Mouse (Mus musculus): ENCODE data around the gene Hist2h2ab.
"Not testable (repeated sequence)": the region's sequence is repeated elsewhere in the genome, so short reads cannot be mapped to it uniquely, and the experiment has no call there.

Hist2h2ab gene

GRCm38 (mm10) chr3:96237904-96238511 is 18.3 kb downstream of the Hist2h2ab start:
- DNase-seq (ENCODE audit: extremely low spot score) = no peak

- DNase-seq (ENCODE audit: extremely low spot score) = not testable (repeated sequence)
Measured at GRCm38 (mm10) chr3:96238954-96239793, 19.5 kb downstream of the Hist2h2ab start, which contains the start of gene Hist2h3c2. Gene Hist2h3c2, minus strand, starts transcription at chr3:96239127.

GRCm38 (mm10) chr3:96239949-96240798 is 20.5 kb downstream of the Hist2h2ab start, which contains the start of gene Hist2h2aa2:
Gene Hist2h2aa2, minus strand, starts transcription at chr3:96240276.
- DNase-seq (ENCODE audit: extremely low spot score) = peak; percentile 75

- no peak for DNase-seq (ENCODE audit: extremely low spot score)
Measured at GRCm38 (mm10) chr3:96240799-96241197, 21.1 kb downstream of the Hist2h2ab start.

- no peak for DNase-seq (ENCODE audit: extremely low spot score)
Measured at GRCm38 (mm10) chr3:96243921-96244572, 24.4 kb downstream of the Hist2h2ab start.

- DNase-seq (ENCODE audit: extremely low spot score) = peak; percentile 85
Measured at GRCm38 (mm10) chr3:96245003-96245886, 25.6 kb downstream of the Hist2h2ab start, which contains the start of gene Hist2h2aa1. Gene Hist2h2aa1, plus strand, starts transcription at chr3:96245497.

GRCm38 (mm10) chr3:96246018-96246417 is 26.4 kb downstream of the Hist2h2ab start:
- not testable (repeated sequence) for DNase-seq (ENCODE audit: extremely low spot score)

- not testable (repeated sequence) for DNase-seq (ENCODE audit: extremely low spot score)
Measured at GRCm38 (mm10) chr3:96246427-96246856, 26.8 kb downstream of the Hist2h2ab start, which contains the start of gene Hist2h3c1. Gene Hist2h3c1, plus strand, starts transcription at chr3:96246685.

- DNase-seq (ENCODE audit: extremely low spot score) = peak; percentile 61
Measured at GRCm38 (mm10) chr3:96247356-96248140, 27.9 kb downstream of the Hist2h2ab start.

- DNase-seq (ENCODE audit: extremely low spot score) = peak; percentile 53
Measured at GRCm38 (mm10) chr3:96248141-96249033, 28.7 kb downstream of the Hist2h2ab start.

GRCm38 (mm10) chr3:96249034-96249345 is 29.3 kb downstream of the Hist2h2ab start:
- DNase-seq (ENCODE audit: extremely low spot score) = no peak

- no peak for DNase-seq (ENCODE audit: extremely low spot score)
Measured at GRCm38 (mm10) chr3:96250890-96251289, 31.2 kb downstream of the Hist2h2ab start.

GRCm38 (mm10) chr3:96251787-96252186 is 32.1 kb downstream of the Hist2h2ab start:
- DNase-seq (ENCODE audit: extremely low spot score) = no peak

- no peak for DNase-seq (ENCODE audit: extremely low spot score)
Measured at GRCm38 (mm10) chr3:96254683-96255355, 35.2 kb downstream of the Hist2h2ab start.

- DNase-seq (ENCODE audit: extremely low spot score) = no peak
Measured at GRCm38 (mm10) chr3:96255926-96256593, 36.4 kb downstream of the Hist2h2ab start.

- no peak for DNase-seq (ENCODE audit: extremely low spot score)
Measured at GRCm38 (mm10) chr3:96257190-96257589, 37.5 kb downstream of the Hist2h2ab start.

- DNase-seq (ENCODE audit: extremely low spot score) = no peak
Measured at GRCm38 (mm10) chr3:96260220-96260619, 40.6 kb downstream of the Hist2h2ab start.

All from embryo, embryonic 9.5 days (tissue).